Mouse (Mus musculus) NIH3T3 (cell line): ENCODE measurements around the gene Rptor.
A peak's percentile ranks its signal among the peaks of the same experiment; 100 is the strongest.

ENCODE experiments used
- DNase-seq: peaks from one replicate; pipeline ENCODE4 v3.0.0-alpha.2; 2012; ENCODE audit warnings: low read depth

The Rptor gene

DNA sequence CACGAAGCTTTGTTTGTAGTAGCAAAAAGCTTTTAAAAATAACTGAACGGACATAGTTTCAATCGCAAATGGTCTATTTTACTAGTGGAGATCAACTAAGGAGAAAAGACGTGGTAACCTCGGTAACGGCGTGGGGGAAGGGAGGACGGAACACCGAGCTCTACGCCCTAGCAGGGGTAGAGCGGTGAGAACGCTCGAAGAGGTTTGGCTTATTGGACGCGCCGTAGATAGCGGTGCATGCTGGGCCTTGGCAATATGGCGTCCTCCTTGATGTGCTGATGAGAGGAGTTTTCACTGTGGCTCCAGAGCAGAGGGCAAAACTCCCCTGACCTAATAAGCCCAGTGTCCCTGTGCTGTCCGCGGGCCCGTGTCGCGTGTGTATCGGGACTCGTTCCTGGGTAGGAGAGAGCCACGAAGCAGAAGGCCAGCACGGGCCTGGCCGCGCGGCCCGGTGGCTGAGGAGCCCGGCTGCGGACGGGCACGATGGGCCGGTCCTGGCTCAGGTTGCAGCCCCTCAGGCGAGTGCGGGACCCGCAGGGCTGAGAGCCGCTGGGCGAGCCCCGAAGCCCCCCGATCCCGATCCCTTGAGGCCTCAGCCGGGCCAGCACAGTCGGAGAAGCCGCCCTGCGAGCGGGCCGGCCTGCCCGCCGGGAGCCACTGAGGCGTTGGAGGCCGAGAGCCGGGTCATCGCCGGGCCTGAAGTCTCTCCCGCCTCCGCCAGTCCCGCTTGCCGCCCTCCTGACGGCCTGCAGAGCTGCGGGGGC is at the start of gene Rptor:
Gene Rptor, plus strand, starts transcription at position 143 of the 764 bp plus-strand sequence.
- DNase-seq = peak; percentile 98

DNA sequence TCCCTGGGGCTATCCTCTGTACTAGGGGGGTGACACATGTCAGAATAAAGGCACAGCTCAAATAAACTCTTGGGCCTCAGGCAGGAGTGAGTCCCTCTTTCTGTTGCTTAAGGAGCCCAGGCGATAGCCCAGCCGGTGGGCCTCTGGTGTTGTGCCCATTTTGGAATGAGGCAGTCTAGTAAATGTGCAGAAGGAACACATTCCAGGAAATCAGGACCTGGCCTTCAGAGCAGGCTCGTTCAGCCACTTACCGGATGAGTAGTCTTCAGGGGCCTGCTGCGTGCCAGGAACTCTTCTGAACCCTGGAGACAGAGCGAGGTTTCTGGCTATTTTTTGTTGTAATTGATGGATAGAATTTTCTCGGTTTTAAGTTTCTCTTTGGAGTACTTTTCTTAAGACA is 48.0 kb upstream of the Rptor start:
- DNase-seq = no peak

DNA sequence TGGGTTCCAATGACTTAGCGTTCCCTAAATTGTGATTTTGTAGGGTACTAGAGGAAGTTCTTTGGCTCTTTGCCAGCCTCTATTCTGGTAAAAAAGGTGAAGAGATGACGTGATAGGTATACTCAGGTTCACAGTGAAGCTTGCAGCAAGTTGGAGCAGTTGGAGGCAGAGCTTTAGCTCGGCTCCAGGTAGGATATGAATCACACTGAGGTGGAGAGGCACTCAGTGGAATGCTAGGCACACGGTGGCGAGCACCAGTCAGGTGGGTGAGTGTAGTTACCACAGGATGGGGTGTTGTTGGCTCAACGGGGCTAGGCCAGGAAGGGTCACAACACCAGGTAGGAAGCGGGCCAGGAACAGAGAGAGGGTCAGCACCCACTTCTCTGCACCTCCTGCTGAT is 47.5 kb upstream of the Rptor start:
- DNase-seq = no peak

GRCm38 (mm10) chr11:119557940-119558869 is 44.5 kb upstream of the Rptor start:
- no peak for DNase-seq

- DNase-seq = no peak
Measured at GRCm38 (mm10) chr11:119558870-119559610, 43.7 kb upstream of the Rptor start.

DNA sequence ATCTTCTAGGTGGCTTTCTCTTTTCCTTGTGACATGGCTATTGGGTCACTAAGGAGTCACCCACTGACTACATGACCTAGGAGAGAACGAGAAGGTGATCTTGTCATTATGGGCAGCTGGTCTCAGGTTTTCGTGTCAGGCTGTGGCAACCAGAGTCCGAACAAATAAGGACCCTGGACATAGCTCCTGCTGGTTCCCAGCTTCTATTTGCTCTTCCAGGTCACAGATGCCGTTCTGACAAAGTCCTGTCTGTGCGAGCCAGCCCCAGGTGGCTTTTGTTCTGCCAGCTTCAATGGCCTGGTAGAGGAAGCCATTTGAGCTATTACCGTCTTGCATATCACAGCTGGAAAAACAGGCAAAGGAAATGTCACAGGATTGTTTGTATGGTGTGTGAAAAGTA is 40.4 kb upstream of the Rptor start:
- DNase-seq = no peak

DNA sequence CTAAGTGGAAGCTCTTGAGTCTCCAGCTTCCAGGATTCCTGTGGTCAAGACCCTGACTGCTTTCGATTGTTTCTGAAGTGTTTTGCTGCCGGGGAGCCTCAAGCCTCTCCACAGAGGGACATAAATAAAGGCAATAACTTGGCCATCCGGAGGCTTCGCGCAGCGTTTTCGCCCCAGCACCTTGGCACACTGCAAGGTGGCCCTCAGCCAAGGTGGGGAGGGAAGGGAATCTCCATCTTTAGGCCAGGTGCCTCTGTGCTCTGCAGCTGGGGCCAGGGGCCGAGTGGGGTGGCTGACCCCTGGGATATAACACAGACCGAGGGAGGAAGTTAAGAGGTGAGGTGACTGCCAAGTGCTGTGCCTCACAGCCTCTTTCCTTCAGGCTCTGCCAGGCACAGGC is 39.5 kb upstream of the Rptor start:
- DNase-seq = no peak

DNA sequence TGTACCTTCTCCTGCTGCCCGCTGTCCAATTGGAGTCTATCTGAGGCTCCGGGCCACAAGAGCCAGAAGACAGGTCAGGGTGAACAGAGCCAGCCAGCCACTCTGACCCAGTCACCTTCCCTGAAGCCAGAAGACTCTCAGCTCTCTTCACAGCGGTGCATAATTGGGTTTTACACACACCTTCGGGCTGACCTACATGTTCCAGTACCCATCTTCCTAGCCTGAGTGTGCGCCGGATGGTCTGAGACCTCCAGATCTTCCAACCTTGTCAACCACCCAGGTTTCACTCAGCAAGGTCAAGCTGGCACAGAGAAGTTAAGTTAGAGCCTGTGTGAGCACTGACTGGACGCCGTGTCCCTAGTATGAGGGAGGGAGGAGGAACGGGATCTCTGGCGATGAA is 38.3 kb upstream of the Rptor start:
- DNase-seq = no peak

DNA sequence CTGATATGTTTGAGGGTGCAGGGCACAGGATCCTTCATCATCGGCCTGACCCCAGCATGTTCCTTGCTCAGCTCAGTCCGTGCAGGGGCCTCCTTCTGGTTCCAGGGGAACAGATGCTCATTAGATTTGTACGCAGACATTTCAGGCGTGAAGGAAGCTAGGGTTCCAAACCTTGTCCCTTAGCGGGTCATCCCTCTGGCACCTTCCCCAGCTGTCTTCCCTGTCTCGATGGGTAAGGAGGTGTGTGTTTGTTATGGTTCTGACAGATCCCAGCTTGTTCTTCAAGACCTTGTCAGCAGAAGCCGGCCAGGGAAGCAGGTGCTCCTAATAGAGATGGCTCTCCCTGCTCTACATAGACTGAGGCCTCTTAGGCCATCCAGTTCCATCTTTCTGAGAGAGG is 37.7 kb upstream of the Rptor start:
- no peak for DNase-seq

DNA sequence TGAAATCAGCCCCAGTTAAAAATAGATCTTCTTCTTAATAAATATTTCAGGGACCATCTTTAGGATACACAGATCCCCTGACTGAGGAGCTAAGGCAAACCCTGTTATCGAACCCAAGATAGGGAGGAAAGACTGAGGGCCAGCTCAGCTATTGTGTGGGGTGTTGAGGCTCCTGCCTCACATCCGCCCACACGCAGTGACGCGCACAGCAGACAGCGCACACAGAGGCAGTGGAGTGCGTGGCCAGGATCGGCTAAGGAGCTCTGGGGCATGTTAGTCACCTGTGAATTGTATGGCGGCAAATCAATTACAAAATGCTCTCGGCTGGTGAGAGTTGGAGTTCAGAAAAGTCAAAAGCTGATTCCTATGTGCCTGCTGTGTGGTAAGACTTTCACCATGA is 37.0 kb upstream of the Rptor start:
- peak; percentile 35 for DNase-seq

DNA sequence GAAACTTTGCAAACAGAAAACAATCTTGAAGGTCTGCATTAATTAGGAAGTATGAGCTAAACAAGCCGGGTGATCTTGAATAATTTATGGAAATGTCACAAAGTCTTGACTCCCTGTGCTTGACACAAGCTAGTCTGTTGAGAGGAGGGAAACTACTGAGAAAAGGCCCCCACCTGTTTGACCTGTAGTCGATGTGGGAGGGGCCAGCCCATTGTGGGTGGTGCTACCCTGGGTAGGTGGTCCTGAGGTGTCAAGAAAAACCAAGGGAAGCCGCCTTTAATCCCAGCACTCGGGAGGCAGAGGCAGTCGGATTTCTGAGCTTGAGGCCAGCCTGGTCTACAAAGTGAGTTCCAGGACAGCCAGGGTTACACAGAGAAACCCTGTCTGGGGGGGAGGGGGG is 36.5 kb upstream of the Rptor start:
- DNase-seq = no peak

DNA sequence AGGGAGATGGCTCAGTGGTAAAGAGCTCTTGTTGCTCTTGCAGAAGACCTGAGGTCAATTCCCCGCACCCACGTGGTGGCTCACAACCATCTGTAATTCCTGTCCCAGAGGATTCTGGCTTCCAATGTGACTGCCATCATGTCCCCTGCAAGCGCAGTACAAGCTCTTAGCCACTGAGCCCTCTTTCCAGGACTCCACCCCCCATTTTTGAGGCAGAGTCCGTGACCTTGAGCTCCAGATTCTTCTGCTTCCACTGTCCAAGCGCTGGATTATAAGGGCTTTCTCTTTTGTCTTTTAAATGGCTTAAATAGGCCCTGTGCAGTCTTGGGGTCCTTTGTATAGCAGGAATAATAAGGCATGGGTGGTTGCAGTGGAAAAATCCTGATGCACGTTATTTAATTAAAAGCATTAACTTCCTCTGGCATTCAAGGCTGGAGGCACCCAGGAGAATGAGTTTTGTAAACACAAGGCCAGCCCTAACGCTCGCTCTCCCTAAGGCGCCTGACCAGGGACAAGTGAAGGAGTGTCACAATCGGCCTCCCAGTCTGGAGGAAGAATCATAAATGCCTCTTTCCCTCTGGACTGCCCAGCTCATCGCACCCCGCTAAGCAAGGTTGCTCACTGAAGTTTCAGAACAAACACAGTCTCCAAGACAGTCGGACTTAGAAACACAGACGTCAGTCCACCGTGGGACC is 30.2 kb upstream of the Rptor start:
- no peak for DNase-seq

DNA sequence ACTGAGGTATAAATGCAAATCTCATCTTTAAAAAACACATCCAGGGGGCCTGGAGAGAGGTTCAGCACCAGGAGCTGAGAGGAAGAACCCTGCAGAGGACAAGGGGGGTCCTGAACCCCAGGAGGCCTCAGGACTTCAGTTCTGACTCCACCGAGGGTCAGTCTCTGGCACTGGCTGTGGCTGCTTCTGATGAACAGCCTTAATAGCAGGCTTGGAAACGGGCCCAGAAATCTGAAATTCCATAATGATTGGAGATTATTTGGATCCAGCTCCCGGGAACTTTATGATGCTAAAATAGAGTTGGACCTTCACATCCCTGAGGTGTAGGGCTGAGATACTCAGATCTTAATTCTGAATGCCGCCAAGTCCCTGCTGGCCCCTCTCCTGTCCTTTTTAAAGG is 25.9 kb upstream of the Rptor start:
- DNase-seq = peak; percentile 84

- DNase-seq = no peak
Measured at GRCm38 (mm10) chr11:119577721-119578120, 25.0 kb upstream of the Rptor start.

GRCm38 (mm10) chr11:119586511-119586910 is 16.2 kb upstream of the Rptor start:
- DNase-seq = no peak

- DNase-seq = no peak
Measured at GRCm38 (mm10) chr11:119587112-119587511, 15.6 kb upstream of the Rptor start.

DNA sequence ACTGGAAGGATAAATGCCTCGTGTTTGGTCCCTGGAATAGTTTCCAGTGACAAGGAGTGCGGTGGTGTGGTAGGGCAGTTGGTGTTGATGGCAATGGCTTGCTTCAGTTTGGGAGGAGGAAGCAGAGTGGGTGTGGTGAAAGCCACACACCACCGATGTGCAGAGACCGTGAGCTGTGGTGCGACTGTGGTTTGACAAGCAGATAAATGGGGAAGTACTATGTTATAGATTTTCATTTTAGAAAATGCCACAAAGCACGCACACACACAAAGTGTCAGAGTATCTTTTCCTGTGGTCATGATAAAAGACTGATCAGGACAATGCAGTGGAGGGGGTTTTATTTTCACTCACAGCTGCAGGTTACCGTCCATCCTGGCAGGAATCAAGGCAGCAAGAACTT is 13.5 kb upstream of the Rptor start:
- no peak for DNase-seq

DNA sequence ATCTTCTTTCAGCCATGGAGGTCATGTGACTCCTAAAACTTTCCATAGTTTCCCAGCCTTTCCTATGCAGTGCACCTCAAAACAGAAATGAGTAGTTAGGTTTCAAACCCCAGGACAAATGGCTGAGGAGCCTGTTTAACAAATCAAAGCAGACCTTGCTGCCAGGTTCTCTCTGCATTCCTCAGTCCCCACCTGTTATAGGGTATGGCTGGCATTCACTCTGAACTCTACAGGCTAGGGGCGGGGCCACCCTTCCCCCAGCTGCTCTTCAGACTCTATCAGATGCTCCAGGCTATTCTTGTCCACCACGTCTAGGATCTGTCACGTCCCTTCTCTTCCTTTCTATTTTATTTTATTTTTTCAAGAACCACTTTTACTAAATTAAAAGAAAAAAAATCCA is 8.7 kb upstream of the Rptor start:
- no peak for DNase-seq

DNA sequence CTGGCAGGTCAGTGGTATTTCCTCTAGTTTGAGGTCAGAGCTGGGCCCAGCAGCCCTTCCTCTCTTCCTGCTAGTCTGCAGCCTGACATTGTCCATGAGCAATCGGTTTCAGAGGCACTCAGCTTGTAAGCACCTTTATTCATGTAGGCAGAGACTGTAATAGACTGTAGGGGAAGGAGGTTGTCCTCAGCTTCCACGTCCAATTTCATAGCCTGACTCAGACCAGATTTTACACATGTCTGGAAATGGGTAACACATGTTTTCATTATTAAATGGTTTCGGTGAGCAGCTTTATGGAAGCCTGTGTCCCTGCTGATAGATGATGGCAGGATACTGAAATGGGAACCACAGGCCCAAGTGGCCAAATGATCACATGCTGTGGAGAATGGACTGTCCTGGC is 3.8 kb upstream of the Rptor start:
- DNase-seq = peak; percentile 64

DNA sequence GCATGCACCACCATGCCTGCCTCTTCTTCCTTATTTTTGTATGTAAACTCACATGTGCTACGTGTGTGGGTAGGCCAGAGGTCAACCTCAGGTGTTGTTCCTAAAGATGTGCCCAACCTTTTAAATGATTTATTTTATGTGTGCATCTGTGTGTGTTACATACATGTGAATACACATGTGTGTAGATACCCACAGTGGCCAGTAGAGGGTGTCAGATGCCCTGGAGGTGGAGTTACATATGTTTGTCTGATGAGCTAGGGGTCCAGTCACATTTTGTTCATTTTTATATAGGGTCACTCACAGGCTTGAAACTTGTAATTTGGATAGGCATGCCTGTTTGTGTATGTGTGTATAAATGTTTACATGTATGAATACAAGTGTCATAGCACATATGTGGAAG is 2.4 kb upstream of the Rptor start:
- DNase-seq = no peak

DNA sequence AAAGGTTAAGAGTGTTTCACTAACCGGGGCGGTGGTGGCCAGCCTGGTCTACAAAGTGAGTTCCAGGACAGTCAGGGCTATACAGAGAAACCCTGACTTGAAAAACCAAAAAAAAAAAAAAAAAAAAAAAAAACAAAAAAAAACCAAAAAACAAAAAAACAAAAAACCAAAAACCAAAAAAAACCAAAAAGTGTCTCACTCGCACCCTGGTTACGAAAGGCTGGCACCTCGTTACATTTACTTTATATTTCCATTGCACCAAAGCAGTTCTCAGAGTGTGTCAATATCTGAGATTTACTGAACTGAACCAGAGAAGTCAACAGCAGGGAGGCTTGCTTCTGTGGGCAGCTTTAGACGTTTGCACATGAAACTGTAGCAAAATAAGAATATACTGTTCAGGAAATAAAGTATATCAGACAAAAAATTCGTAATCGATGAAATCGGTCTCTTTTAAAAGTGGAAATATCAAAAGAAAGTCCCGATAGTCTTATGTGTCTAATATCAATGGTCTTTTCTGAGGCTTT is 466 bp upstream of the Rptor start:
- DNase-seq = peak; percentile 28

DNA sequence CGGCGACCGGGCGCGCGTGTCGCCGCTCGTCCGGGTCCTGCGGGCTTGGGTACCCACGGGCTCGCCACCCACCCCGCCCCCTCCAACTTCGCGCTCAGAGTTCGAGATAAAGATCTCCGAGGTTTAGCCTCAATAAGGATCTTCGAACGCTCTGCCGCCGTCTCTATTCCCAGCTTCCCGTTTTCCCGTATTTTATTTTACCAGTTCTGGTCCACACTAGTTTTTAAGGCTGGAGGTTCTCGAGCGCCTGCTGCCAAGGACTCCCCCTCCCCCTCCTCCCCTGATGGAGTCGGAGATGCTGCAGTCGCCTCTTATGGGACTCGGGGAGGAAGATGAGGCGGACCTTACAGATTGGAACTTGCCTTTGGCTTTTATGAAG is 811 bp downstream of the Rptor start:
- DNase-seq = peak; percentile 50
